ENCODE assay signal across 9 mouse cellular contexts in the genomic region with DNA sequence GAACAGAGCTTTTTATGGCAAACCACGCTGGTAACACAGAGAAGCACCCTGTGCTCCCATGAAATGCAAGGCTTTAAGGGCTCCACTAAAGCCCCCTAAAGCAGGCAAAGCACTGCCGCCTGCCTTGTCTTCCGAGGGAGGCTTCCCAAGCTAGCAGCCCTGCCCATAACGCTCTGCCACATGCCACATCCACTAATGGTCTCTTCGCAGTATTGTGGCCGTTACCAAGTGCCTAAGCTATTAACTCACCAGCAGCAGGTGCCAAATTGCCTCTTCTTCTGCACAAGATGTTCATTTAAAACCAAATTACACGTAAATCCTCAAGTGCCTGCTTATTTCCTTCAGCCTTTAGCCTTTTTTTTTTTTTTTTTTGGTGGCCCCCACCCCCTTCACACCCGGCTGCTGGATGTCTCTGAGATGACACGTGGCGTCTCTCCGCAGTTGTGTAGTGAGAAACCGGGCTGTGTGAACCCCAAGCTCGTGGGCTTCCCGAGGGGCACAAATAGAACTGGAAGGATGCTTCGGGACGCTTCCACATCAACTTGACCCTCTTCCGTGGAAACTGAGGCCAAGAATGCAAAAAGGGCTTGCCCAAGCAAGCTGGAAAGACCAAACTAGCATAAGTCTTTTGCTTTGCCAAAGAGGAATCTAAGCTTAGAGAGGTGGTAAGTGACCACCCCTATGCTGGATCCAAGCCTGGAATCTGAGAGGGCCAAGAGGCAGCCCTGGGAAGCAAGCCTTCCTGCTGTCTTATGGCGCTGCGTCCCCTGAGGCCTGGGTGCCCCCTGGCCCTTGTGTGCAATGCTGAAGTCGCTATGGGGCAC.
A peak's percentile ranks its signal among the peaks of the same experiment; 100 is the strongest.
DNase-seq lines count a peak whose midpoint lies in the region; ATAC-seq and TF ChIP-seq lines count a peak whose summit lies in the region.
"Had no signal": no experiment of that assay in that cellular context is flagged by ENCODE, and none has a peak within 500 bp of the region (broad histone marks: within the 10 kb centered on the region; RNA-seq: fewer than 3 reads in every experiment).

No protein-coding gene starts in this region.

- DNase-seq in heart, adult 11 months: no peak
- peak; percentile 68 for DNase-seq in Patski (ENCODE audit: low read depth, low spot score)
- DNase-seq in heart, postnatal 0 days (ENCODE audit: low spot score): no peak
- peak; percentile 49 for DNase-seq in lung, postnatal 10 days
- no peak for DNase-seq in urinary bladder, postnatal 14 days (ENCODE audit: low spot score)
- DNase-seq in urinary bladder, postnatal 4 days (ENCODE audit: low spot score in 2 of 2): no peak

- peak overlapping the region; percentile 71 for H3K4me2 ChIP-seq in heart, embryonic 14.5 days (ENCODE audit: low read length)
- peak overlapping the region; percentile 84 for H3K4me2 ChIP-seq in heart, postnatal 0 days (ENCODE audit: low read depth, low read length)

- in situ Hi-C loops in Patski (cut with MboI; ENCODE audit: low pct_unique_long_range_greater_than_20kb): loop anchor here (5.0 to 25.0 kb wide), 7 partner anchors 33 to 1108 kb away; a partner anchor contains a TSS

- H3K4me3 ChIP-seq in heart, embryonic 14.5 days (ENCODE audit: control insufficient read depth in 1 of 2, insufficient read depth in 1 of 2, low read depth in 1 of 2, low read length in 2 of 2): peak overlapping the region; percentile 36 to 42; a peak in 2 of 4 replicates
- H3K4me3 ChIP-seq in heart, postnatal 0 days (ENCODE audit: low read depth, low read length): peak overlapping the region; percentile 52

- peak overlapping the region; percentile 84 to 95 for H3K27ac ChIP-seq in heart, embryonic 14.5 days (replicated peaks in 1 of 2; ENCODE audit: control insufficient read depth in 1 of 2, insufficient read depth in 1 of 2, low read depth in 2 of 2, low read length in 2 of 2)
- H3K27ac ChIP-seq in heart, postnatal 0 days (ENCODE audit: low read depth): peak overlapping the region; percentile 94
- H3K27ac ChIP-seq: macrophage had no signal

- H3K27me3 ChIP-seq in heart, embryonic 14.5 days (ENCODE audit: control insufficient read depth, insufficient read depth, low read length): no peaks in the 10 kb centered on the region
- H3K27me3 ChIP-seq in Patski: no peaks in the 10 kb centered on the region
- no peaks in the 10 kb centered on the region for H3K27me3 ChIP-seq in heart, postnatal 0 days (ENCODE audit: control insufficient read depth, insufficient read depth, low read length)

- H3K9me3 ChIP-seq in heart, embryonic 14.5 days (ENCODE audit: control insufficient read depth, low read length): no peaks in the 10 kb centered on the region
- no peaks in the 10 kb centered on the region for H3K9me3 ChIP-seq in heart, postnatal 0 days (replicated peaks; ENCODE audit: control insufficient read depth, low read length)

- POLR2A ChIA-PET in Patski (lab: Charles Lee): interaction anchor here (0.6 to 1.6 kb wide), 4 partner anchors 35 to 699 kb away, joined by 3 to 6 read pairs (median 4); no protein-coding TSS in a partner anchor

- CTCF ChIA-PET in Patski (lab: Charles Lee): interaction anchor here (0.9 to 8.3 kb wide), 6 partner anchors 9 to 187 kb away, joined by 3 to 101 read pairs (median 6); no protein-coding TSS in a partner anchor

- TF ChIP-seq CTCF in Patski (IDR thresholded peaks at IDR 0.05): no peak
- no peak for TF ChIP-seq CTCF in heart, postnatal 0 days (IDR thresholded peaks at IDR 0.05; ENCODE audit: low read depth)

- TF ChIP-seq EP300 in heart, postnatal 0 days (IDR thresholded peaks at IDR 0.05; ENCODE audit: low read depth): no peak

- 0 out of 2 replicates have a peak, but pooled peaks have one; percentile 0 for ATAC-seq in heart, embryonic 14.5 days (ENCODE audit: insufficient number of reproducible peaks, insufficient read depth, low FRiP score, low read depth)
- peak; percentile 49 for ATAC-seq in Patski
- ATAC-seq in heart, postnatal 0 days (ENCODE audit: insufficient read depth, low read depth): peak; percentile 16; the same call in 1 of the 2 replicates
- ATAC-seq in granulocyte monocyte progenitor cell, adult 5-6 weeks (replicated peaks; ENCODE audit: poor library complexity, severe bottlenecking): no peak

- peak overlapping the region; percentile 70 for H3K9ac ChIP-seq in heart, embryonic 14.5 days (ENCODE audit: low read length)
- H3K9ac ChIP-seq in heart, postnatal 0 days (replicated peaks; ENCODE audit: low read depth, low read length): peak overlapping the region; percentile 67

- H3K36me3 ChIP-seq in heart, embryonic 14.5 days (ENCODE audit: control insufficient read depth, insufficient read depth, low read length): no peaks in the 10 kb centered on the region
- H3K36me3 ChIP-seq in heart, postnatal 0 days (replicated peaks; ENCODE audit: control insufficient read depth, insufficient read depth, low read length): no peaks in the 10 kb centered on the region

- peaks cover 21 to 46% of the 10 kb centered on the region in 2 experiments for H3K4me1 ChIP-seq in heart, embryonic 14.5 days (ENCODE audit: control insufficient read depth in 2 of 2, insufficient read depth in 2 of 2, low read length in 2 of 2)
- peaks cover 31% of the 10 kb centered on the region for H3K4me1 ChIP-seq in heart, postnatal 0 days (ENCODE audit: control insufficient read depth, insufficient read depth)

- WGBS in heart, embryonic 14.5 days: 46% methylated on average over 20 of the region's 20 CpGs
- WGBS in heart, postnatal 0 days: 48% methylated on average over 20 of the region's 20 CpGs

Comparison
In these comparisons a context has a peak if more than half of its experiments do, and no peak if none do; other contexts are left out.
1. DNase-seq: peak in Patski (single experiment) and lung, postnatal 10 days (single experiment); none in heart, adult 11 months (single experiment), heart, postnatal 0 days (single experiment), urinary bladder, postnatal 14 days (single experiment) and urinary bladder, postnatal 4 days (0 of 2).